Mouse (Mus musculus) cerebellum, adult 2 months (tissue): ENCODE measurements around the gene Smoc1. TPM values are rescaled to one million over a fixed set of nuclear protein-coding genes. Genes with fewer than 3 reads are reported as not detected.

Experiments
- DNase-seq, 2 experiments: peaks; one replicate each; pipeline ENCODE4 v3.0.0; 2021
- H3K27ac ChIP-seq: fragments of 200-500 bp; 2 replicates; pipeline ENCODE4 v1.5.1; 2012; ENCODE audit warnings: low read length, control low read depth, inconsistent platforms; ENCODE audit not compliant: insufficient read depth
- H3K27me3 ChIP-seq: fragments of 200-500 bp; 2 replicates; pipeline ENCODE4 v1.6.1; 2012; ENCODE audit warnings: inconsistent platforms, mild to moderate bottlenecking, low read length, moderate library complexity; ENCODE audit not compliant: control insufficient read depth, insufficient read depth
- H3K4me1 ChIP-seq: fragments of 200-500 bp; 2 replicates; pipeline ENCODE4 v1.6.1; 2011; ENCODE audit warnings: low read length; ENCODE audit not compliant: control insufficient read depth, insufficient read depth
- H3K4me3 ChIP-seq: fragments of 200-500 bp; replicated peaks from 2 replicates; pipeline ENCODE3; 2011; ENCODE audit warnings: mild to moderate bottlenecking, low read depth, low read length, control low read depth; ENCODE audit not compliant: insufficient read depth
- CTCF ChIP-seq: fragments of 200-500 bp; IDR thresholded peaks from 2 replicates; pipeline ENCODE4 v1.5.1; 2011; ENCODE audit warnings: low read depth, mild to moderate bottlenecking, control low read depth, low read length, moderate library complexity, borderline replicate concordance; ENCODE audit not compliant: insufficient read depth
- POLR2A ChIP-seq: fragments of 200-500 bp; IDR thresholded peaks from 2 replicates; pipeline ENCODE4 v1.6.1; 2011; ENCODE audit warnings: low read length, control low read depth, borderline replicate concordance; ENCODE audit not compliant: insufficient read depth
- WGBS: fragments of 180-500 bp; shearing (Covaris S2); methylation state at CpG from one replicate; pipeline ENCODE4 v1.1.7; 2018; 5-methylcytosine and 5-hydroxymethylcytosine counted together
- polyA plus RNA-seq: library from polyadenylated mRNA; depleted of rRNA; stranded (reverse); fragments of >200 nt; gene quantifications from 2 replicates; pipeline ENCODE4 v1.2.3, GENCODE M21; 2012

Smoc1 gene
- polyA plus RNA-seq, 1 experiment: 10.8 TPM

- H3K4me1 ChIP-seq: no peaks in the 10 kb centered on the region
- H3K4me3 ChIP-seq: no peak overlapping the region
- no peaks in the 10 kb centered on the region for H3K27me3 ChIP-seq
- H3K27ac ChIP-seq: no peak overlapping the region
- WGBS: 68% methylated on average over 9 of the region's 9 CpGs
- peak in 1 of 2 experiments; percentile 19 for DNase-seq
- TF ChIP-seq POLR2A (no peak), CTCF (no peak)
Observed at GRCm38 (mm10) chr12:81140594-81141328, 114.2 kb downstream of the Smoc1 start.

- no peak overlapping the region for H3K27ac ChIP-seq
- DNase-seq: no peak
- no peak for TF ChIP-seq POLR2A
- TF ChIP-seq CTCF: no peak
- WGBS: 80% methylated on average over 7 of the region's 7 CpGs
- no peaks in the 10 kb centered on the region for H3K27me3 ChIP-seq
- H3K4me1 ChIP-seq: no peaks in the 10 kb centered on the region
- no peak overlapping the region for H3K4me3 ChIP-seq
Observed at GRCm38 (mm10) chr12:81141329-81141711, 114.7 kb downstream of the Smoc1 start.

GRCm38 (mm10) chr12:81142231-81142630 lies 115.6 kb downstream of the Smoc1 start:
- WGBS: 76% methylated on average over 3 of the region's 3 CpGs
- DNase-seq: no peak
- no peak for TF ChIP-seq POLR2A
- TF ChIP-seq CTCF: no peak
- Histone ChIP-seq H3K4me1 (no peaks in the 10 kb centered on the region), H3K4me3 (no peak overlapping the region), H3K27me3 (no peaks in the 10 kb centered on the region), H3K27ac (no peak overlapping the region)

GRCm38 (mm10) chr12:81144201-81144600 lies 117.6 kb downstream of the Smoc1 start:
- Histone ChIP-seq H3K27ac (no peak overlapping the region), H3K4me1 (peaks cover 5% of the 10 kb centered on the region), H3K4me3 (no peak overlapping the region), H3K27me3 (no peaks in the 10 kb centered on the region)
- TF ChIP-seq POLR2A: no peak
- no peak for TF ChIP-seq CTCF
- DNase-seq: no peak
- 47% methylated on average over 10 of the region's 10 CpGs for WGBS

GRCm38 (mm10) chr12:81146417-81147180 lies 120.0 kb downstream of the Smoc1 start:
- Histone ChIP-seq H3K4me1 (peaks cover 5% of the 10 kb centered on the region), H3K4me3 (no peak overlapping the region), H3K27me3 (no peaks in the 10 kb centered on the region), H3K27ac (no peak overlapping the region)
- TF ChIP-seq POLR2A (no peak), CTCF (no peak)
- no peak for DNase-seq
- WGBS: 70% methylated on average over 10 of the region's 10 CpGs

- no peaks in the 10 kb centered on the region for H3K27me3 ChIP-seq
- DNase-seq: peak in 1 of 2 experiments; percentile 48
- 25% methylated on average over 6 of the region's 6 CpGs for WGBS
- H3K4me1 ChIP-seq: peaks cover 5% of the 10 kb centered on the region
- no peak overlapping the region for H3K4me3 ChIP-seq
- no peak overlapping the region for H3K27ac ChIP-seq
- no peak for TF ChIP-seq POLR2A
- TF ChIP-seq CTCF: no peak
Observed at GRCm38 (mm10) chr12:81147956-81148355, 121.3 kb downstream of the Smoc1 start.

- TF ChIP-seq CTCF (no peak), POLR2A (no peak)
- peaks cover 5% of the 10 kb centered on the region for H3K4me1 ChIP-seq
- H3K27ac ChIP-seq: no peak overlapping the region
- 85% methylated on average over 5 of the region's 5 CpGs for WGBS
- no peak for DNase-seq
- H3K4me3 ChIP-seq: no peak overlapping the region
- H3K27me3 ChIP-seq: no peaks in the 10 kb centered on the region
Observed at GRCm38 (mm10) chr12:81150917-81151316, 124.3 kb downstream of the Smoc1 start.

- no peak for DNase-seq
- no peak overlapping the region for H3K27ac ChIP-seq
- WGBS: 20% methylated on average over 2 of the region's 2 CpGs
- H3K4me1 ChIP-seq: peaks cover 5% of the 10 kb centered on the region
- no peaks in the 10 kb centered on the region for H3K27me3 ChIP-seq
- TF ChIP-seq POLR2A (no peak), CTCF (no peak)
- no peak overlapping the region for H3K4me3 ChIP-seq
Observed at GRCm38 (mm10) chr12:81152082-81152481, 125.5 kb downstream of the Smoc1 start.
